Mouse (Mus musculus): Measurements from ENCODE around the gene Dner. TPM values are rescaled to one million over a fixed set of nuclear protein-coding genes. Genes with fewer than 3 reads are reported as not detected.

The Dner gene
- total RNA-seq, 1 experiment, result 2.1 TPM

DNA sequence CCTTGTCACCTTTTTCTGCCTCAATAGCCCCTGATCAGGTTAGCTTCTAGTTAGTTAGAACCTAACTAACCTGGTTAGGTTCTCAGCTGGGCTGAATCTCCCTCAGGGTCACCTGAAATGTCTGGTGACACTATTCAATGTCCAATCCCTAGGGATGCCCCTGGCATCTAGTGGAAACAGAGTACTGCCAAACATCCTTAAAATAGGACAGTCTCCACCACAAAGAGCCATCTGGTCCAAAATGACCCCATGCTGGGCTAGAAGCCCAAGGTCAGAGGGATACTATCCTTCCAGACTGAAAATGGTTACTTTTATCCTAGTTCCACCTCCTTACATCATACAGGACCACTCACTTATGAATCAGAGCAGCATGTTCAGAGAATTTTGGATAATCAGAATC, 211.0 kb downstream of the Dner start:
- no peaks in the 10 kb centered on the region for H3K36me3 ChIP-seq (ENCODE audit: control insufficient read depth, insufficient read depth, low read length, poor library complexity, severe bottlenecking)
- H3K4me3 ChIP-seq (ENCODE audit: insufficient read depth in 1 of 2, low read depth in 1 of 2, low read length in 2 of 2, poor library complexity in 1 of 2, severe bottlenecking in 1 of 2), result no peak overlapping the region
- DNase-seq (ENCODE audit: low read depth, low spot score), result no peak
- no peak overlapping the region for H3K9ac ChIP-seq (ENCODE audit: insufficient read depth, low read depth, low read length, poor library complexity, severe bottlenecking)
- no peaks in the 10 kb centered on the region for H3K9me3 ChIP-seq (ENCODE audit: control insufficient read depth, insufficient read depth, low read depth, low read length)
- TF ChIP-seq ZNF384 (IDR thresholded peaks at IDR 0.05; ENCODE audit: low read depth, low read length), result no peak
- no peak for TF ChIP-seq ZC3H11A (IDR thresholded peaks at IDR 0.05; ENCODE audit: borderline replicate concordance, low read depth, low read length)
- no peak for TF ChIP-seq CHD2 (IDR thresholded peaks at IDR 0.05; ENCODE audit: low read depth, low read length)
- no peak for TF ChIP-seq HCFC1 (IDR thresholded peaks at IDR 0.05; ENCODE audit: borderline replicate concordance, insufficient read depth, low read length)
- no peak for TF ChIP-seq MAFK (IDR thresholded peaks at IDR 0.05; ENCODE audit: insufficient read depth, low read depth, low read length)
- H3K4me1 ChIP-seq (ENCODE audit: control insufficient read depth in 2 of 2, insufficient read depth in 2 of 2, low read length in 2 of 2, poor library complexity in 1 of 2), result no peaks in the 10 kb centered on the region
- no peak overlapping the region for H3K27ac ChIP-seq (ENCODE audit: insufficient read depth, low read depth, low read length, poor library complexity, severe bottlenecking)
- in situ Hi-C loops (cut with MboI; ENCODE audit: low sequenced_read_pairs in 2 of 2, unreplicated experiment in 2 of 2), result no loop called here

DNA sequence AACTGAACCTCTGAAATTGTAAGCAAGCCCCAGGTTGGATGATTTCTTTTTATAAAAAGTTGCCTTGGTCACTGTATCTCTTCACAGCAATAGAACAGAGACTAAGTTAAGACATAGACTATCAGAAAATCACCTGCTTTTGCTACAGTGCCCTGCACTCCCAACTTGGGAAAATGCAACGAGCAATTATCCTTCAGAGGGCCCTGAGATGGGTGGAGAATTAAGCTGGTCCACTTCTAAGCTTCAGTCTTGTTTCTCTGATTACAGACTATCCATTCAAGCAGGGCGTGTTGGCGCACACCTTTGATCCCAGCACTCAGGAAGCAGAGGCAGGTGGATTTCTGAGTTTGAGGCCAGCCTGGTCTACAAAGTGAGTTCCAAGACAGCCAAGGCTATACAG, 211.4 kb downstream of the Dner start:
- no peak for TF ChIP-seq CHD2 (IDR thresholded peaks at IDR 0.05; ENCODE audit: low read depth, low read length)
- no peak for TF ChIP-seq HCFC1 (IDR thresholded peaks at IDR 0.05; ENCODE audit: borderline replicate concordance, insufficient read depth, low read length)
- TF ChIP-seq MAFK (IDR thresholded peaks at IDR 0.05; ENCODE audit: insufficient read depth, low read depth, low read length), result no peak
- no peak for TF ChIP-seq ZNF384 (IDR thresholded peaks at IDR 0.05; ENCODE audit: low read depth, low read length)
- no peak for TF ChIP-seq ZC3H11A (IDR thresholded peaks at IDR 0.05; ENCODE audit: borderline replicate concordance, low read depth, low read length)
- DNase-seq (ENCODE audit: low read depth, low spot score), result no peak
- no peak overlapping the region for H3K9ac ChIP-seq (ENCODE audit: insufficient read depth, low read depth, low read length, poor library complexity, severe bottlenecking)
- in situ Hi-C loops (cut with MboI; ENCODE audit: low sequenced_read_pairs in 2 of 2, unreplicated experiment in 2 of 2), result no loop called here
- H3K4me3 ChIP-seq (ENCODE audit: insufficient read depth in 1 of 2, low read depth in 1 of 2, low read length in 2 of 2, poor library complexity in 1 of 2, severe bottlenecking in 1 of 2), result no peak overlapping the region
- H3K4me1 ChIP-seq (ENCODE audit: control insufficient read depth in 2 of 2, insufficient read depth in 2 of 2, low read length in 2 of 2, poor library complexity in 1 of 2), result no peaks in the 10 kb centered on the region
- no peak overlapping the region for H3K27ac ChIP-seq (ENCODE audit: insufficient read depth, low read depth, low read length, poor library complexity, severe bottlenecking)
- H3K9me3 ChIP-seq (ENCODE audit: control insufficient read depth, insufficient read depth, low read depth, low read length), result no peaks in the 10 kb centered on the region
- H3K36me3 ChIP-seq (ENCODE audit: control insufficient read depth, insufficient read depth, low read length, poor library complexity, severe bottlenecking), result no peaks in the 10 kb centered on the region

DNA sequence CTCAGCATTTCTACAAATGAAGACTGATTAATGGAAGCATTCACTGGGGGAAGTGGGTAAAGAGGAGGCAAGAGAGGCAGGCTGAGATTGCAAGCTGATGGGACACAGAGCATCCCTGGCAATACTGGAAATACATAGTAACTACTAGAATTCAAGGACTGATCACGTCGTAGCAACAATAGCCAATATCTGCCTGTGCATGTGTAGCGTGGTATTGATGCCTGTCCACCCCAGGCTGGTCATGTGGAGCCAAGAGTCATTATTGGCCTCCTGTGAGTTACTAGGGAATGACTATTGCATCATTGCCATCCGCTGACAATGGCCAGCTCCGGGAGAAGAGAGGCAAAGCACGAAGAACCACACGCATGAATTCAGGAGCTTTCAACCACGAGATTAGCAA, 216.0 kb downstream of the Dner start:
- Histone ChIP-seq H3K9ac (ENCODE audit: insufficient read depth, low read depth, low read length, poor library complexity, severe bottlenecking) (no peak overlapping the region), H3K27ac (ENCODE audit: insufficient read depth, low read depth, low read length, poor library complexity, severe bottlenecking) (no peak overlapping the region), H3K4me1 (ENCODE audit: control insufficient read depth in 2 of 2, insufficient read depth in 2 of 2, low read length in 2 of 2, poor library complexity in 1 of 2) (no peaks in the 10 kb centered on the region), H3K4me3 (ENCODE audit: insufficient read depth in 1 of 2, low read depth in 1 of 2, low read length in 2 of 2, poor library complexity in 1 of 2, severe bottlenecking in 1 of 2) (no peak overlapping the region), H3K36me3 (ENCODE audit: control insufficient read depth, insufficient read depth, low read length, poor library complexity, severe bottlenecking) (no peaks in the 10 kb centered on the region), H3K9me3 (ENCODE audit: control insufficient read depth, insufficient read depth, low read depth, low read length) (no peaks in the 10 kb centered on the region)
- DNase-seq (ENCODE audit: low read depth, low spot score), result no peak
- in situ Hi-C loops (cut with MboI; ENCODE audit: low sequenced_read_pairs in 2 of 2, unreplicated experiment in 2 of 2), result loop anchor here in 1 of 2 experiments (10.0 kb wide), 1 partner anchor 745 kb away; no protein-coding TSS in a partner anchor
- TF ChIP-seq CHD2 (IDR thresholded peaks at IDR 0.05; ENCODE audit: low read depth, low read length) (no peak), ZNF384 (IDR thresholded peaks at IDR 0.05; ENCODE audit: low read depth, low read length) (no peak), HCFC1 (IDR thresholded peaks at IDR 0.05; ENCODE audit: borderline replicate concordance, insufficient read depth, low read length) (no peak), ZC3H11A (IDR thresholded peaks at IDR 0.05; ENCODE audit: borderline replicate concordance, low read depth, low read length) (no peak), MAFK (IDR thresholded peaks at IDR 0.05; ENCODE audit: insufficient read depth, low read depth, low read length) (no peak)

DNA sequence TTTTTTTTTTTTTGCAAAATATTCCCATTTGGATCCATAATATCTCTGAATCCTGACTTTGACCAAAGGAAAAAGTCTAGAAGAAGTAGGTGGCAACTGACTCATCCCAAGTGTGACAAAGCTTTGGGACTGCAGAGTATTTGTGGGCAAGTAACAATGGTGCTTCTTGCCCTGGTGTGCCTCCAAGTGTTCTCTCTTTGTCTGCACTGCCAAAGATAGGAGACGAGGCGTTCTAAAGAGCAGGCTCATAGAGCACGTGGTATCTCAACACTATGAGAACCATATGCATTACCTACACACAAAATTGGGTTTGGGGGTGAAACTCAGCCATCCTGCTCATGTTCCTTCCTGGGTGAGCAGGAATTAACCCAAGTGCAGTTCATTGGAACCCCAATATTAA, 221.7 kb downstream of the Dner start:
- H3K27ac ChIP-seq (ENCODE audit: insufficient read depth, low read depth, low read length, poor library complexity, severe bottlenecking), result no peak overlapping the region
- no peak overlapping the region for H3K4me3 ChIP-seq (ENCODE audit: insufficient read depth in 1 of 2, low read depth in 1 of 2, low read length in 2 of 2, poor library complexity in 1 of 2, severe bottlenecking in 1 of 2)
- H3K36me3 ChIP-seq (ENCODE audit: control insufficient read depth, insufficient read depth, low read length, poor library complexity, severe bottlenecking), result no peaks in the 10 kb centered on the region
- H3K9ac ChIP-seq (ENCODE audit: insufficient read depth, low read depth, low read length, poor library complexity, severe bottlenecking), result no peak overlapping the region
- no peaks in the 10 kb centered on the region for H3K4me1 ChIP-seq (ENCODE audit: control insufficient read depth in 2 of 2, insufficient read depth in 2 of 2, low read length in 2 of 2, poor library complexity in 1 of 2)
- H3K9me3 ChIP-seq (ENCODE audit: control insufficient read depth, insufficient read depth, low read depth, low read length), result no peaks in the 10 kb centered on the region
- TF ChIP-seq CHD2 (IDR thresholded peaks at IDR 0.05; ENCODE audit: low read depth, low read length), result no peak
- TF ChIP-seq MAFK (IDR thresholded peaks at IDR 0.05; ENCODE audit: insufficient read depth, low read depth, low read length), result no peak
- TF ChIP-seq HCFC1 (IDR thresholded peaks at IDR 0.05; ENCODE audit: borderline replicate concordance, insufficient read depth, low read length), result no peak
- TF ChIP-seq ZC3H11A (IDR thresholded peaks at IDR 0.05; ENCODE audit: borderline replicate concordance, low read depth, low read length), result no peak
- TF ChIP-seq ZNF384 (IDR thresholded peaks at IDR 0.05; ENCODE audit: low read depth, low read length), result no peak
- DNase-seq (ENCODE audit: low read depth, low spot score), result no peak
- in situ Hi-C loops (cut with MboI; ENCODE audit: low sequenced_read_pairs in 2 of 2, unreplicated experiment in 2 of 2), result loop anchor here (10.0 to 25.0 kb wide), 2 partner anchors 737 to 739 kb away; no protein-coding TSS in a partner anchor

DNA sequence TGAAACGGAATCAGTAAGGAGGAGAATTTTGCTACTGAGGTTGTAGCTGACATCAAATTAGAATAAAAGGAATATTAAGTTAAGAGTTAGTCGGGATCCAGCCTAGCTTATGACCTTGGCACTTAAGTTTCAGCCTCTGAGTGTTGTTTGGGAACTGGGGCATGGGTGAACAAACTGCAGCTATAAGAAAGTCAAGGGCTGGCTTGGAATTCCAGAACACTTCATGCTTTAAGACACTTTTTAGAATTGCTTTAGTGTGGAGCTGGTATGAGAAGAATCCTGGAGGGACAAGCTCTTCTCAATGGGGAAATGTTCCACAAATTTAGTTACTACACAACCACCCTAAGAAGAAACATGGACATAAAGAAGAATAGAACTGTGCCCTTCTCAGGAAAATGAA, 223.8 kb downstream of the Dner start:
- TF ChIP-seq MAFK (IDR thresholded peaks at IDR 0.05; ENCODE audit: insufficient read depth, low read depth, low read length) (no peak), ZC3H11A (IDR thresholded peaks at IDR 0.05; ENCODE audit: borderline replicate concordance, low read depth, low read length) (no peak), HCFC1 (IDR thresholded peaks at IDR 0.05; ENCODE audit: borderline replicate concordance, insufficient read depth, low read length) (no peak), CHD2 (IDR thresholded peaks at IDR 0.05; ENCODE audit: low read depth, low read length) (no peak), ZNF384 (IDR thresholded peaks at IDR 0.05; ENCODE audit: low read depth, low read length) (no peak)
- no peak overlapping the region for H3K27ac ChIP-seq (ENCODE audit: insufficient read depth, low read depth, low read length, poor library complexity, severe bottlenecking)
- DNase-seq (ENCODE audit: low read depth, low spot score), result no peak
- no peaks in the 10 kb centered on the region for H3K36me3 ChIP-seq (ENCODE audit: control insufficient read depth, insufficient read depth, low read length, poor library complexity, severe bottlenecking)
- no peaks in the 10 kb centered on the region for H3K9me3 ChIP-seq (ENCODE audit: control insufficient read depth, insufficient read depth, low read depth, low read length)
- no peak overlapping the region for H3K9ac ChIP-seq (ENCODE audit: insufficient read depth, low read depth, low read length, poor library complexity, severe bottlenecking)
- H3K4me3 ChIP-seq (ENCODE audit: insufficient read depth in 1 of 2, low read depth in 1 of 2, low read length in 2 of 2, poor library complexity in 1 of 2, severe bottlenecking in 1 of 2), result no peak overlapping the region
- in situ Hi-C loops (cut with MboI; ENCODE audit: low sequenced_read_pairs in 2 of 2, unreplicated experiment in 2 of 2), result loop anchor here (10.0 to 25.0 kb wide), 2 partner anchors 735 to 737 kb away; no protein-coding TSS in a partner anchor
- H3K4me1 ChIP-seq (ENCODE audit: control insufficient read depth in 2 of 2, insufficient read depth in 2 of 2, low read length in 2 of 2, poor library complexity in 1 of 2), result no peaks in the 10 kb centered on the region

Data from ES-E14 (cell line).